Mouse (Mus musculus) ES-E14 (cell line): ENCODE data around the gene Col4a2. TPM values are rescaled to one million over a fixed set of nuclear protein-coding genes. Genes with fewer than 3 reads are reported as not detected.

Experiments
- DNase-seq: peaks from one replicate; pipeline ENCODE4 v3.0.0-alpha.2; 2013; ENCODE audit warnings: low read depth, low spot score
- H3K27ac ChIP-seq: 2 replicates; pipeline ENCODE4 v1.5.1; 2012; ENCODE audit warnings: low read depth, mild to moderate bottlenecking, low read length, moderate library complexity, mixed read lengths; ENCODE audit not compliant: poor library complexity, insufficient read depth, severe bottlenecking
- H3K36me3 ChIP-seq: 2 replicates; pipeline ENCODE4 v1.6.1; 2012; ENCODE audit warnings: mild to moderate bottlenecking, low read length, moderate library complexity, mixed read lengths; ENCODE audit not compliant: control insufficient read depth, poor library complexity, insufficient read depth, severe bottlenecking
- H3K4me1 ChIP-seq, 2 experiments: fragments of 150-350 bp in 1 of 2; sonication (generic) in 1 of 2; 2 replicates each; pipeline ENCODE4 v1.6.1; 2012; ENCODE audit warnings: low read length in 2 of 2, mild to moderate bottlenecking in 1 of 2, mixed read lengths in 1 of 2; ENCODE audit not compliant: control insufficient read depth in 2 of 2, insufficient read depth in 2 of 2, poor library complexity in 1 of 2
- H3K4me3 ChIP-seq, 2 experiments: fragments of 150-350 bp in 1 of 2; sonication (generic) in 1 of 2; 2 replicates each; pipeline ENCODE4 v1.5.1; 2012; ENCODE audit warnings: low read length in 2 of 2, low read depth in 1 of 2, mild to moderate bottlenecking in 1 of 2, mixed read lengths in 1 of 2; ENCODE audit not compliant: insufficient read depth in 1 of 2, poor library complexity in 1 of 2, severe bottlenecking in 1 of 2
- H3K9ac ChIP-seq: 2 replicates; pipeline ENCODE4 v1.6.1; 2012; ENCODE audit warnings: low read depth, mild to moderate bottlenecking, low read length, mixed read lengths; ENCODE audit not compliant: poor library complexity, insufficient read depth, severe bottlenecking
- H3K9me3 ChIP-seq: fragments of 150-350 bp; sonication (generic); 2 replicates; pipeline ENCODE4 v1.6.1; 2012; ENCODE audit warnings: low read depth, mild to moderate bottlenecking, low read length; ENCODE audit not compliant: control insufficient read depth, insufficient read depth
- CHD2 ChIP-seq: IDR thresholded peaks from 2 replicates; pipeline ENCODE4 v1.6.1; 2014; ENCODE audit warnings: mild to moderate bottlenecking, low read depth, low read length, inconsistent platforms
- HCFC1 ChIP-seq: IDR thresholded peaks from 2 replicates; pipeline ENCODE4 v1.6.1; 2012; ENCODE audit warnings: low read length, inconsistent platforms, borderline replicate concordance; ENCODE audit not compliant: insufficient read depth
- MAFK ChIP-seq: IDR thresholded peaks from 2 replicates; pipeline ENCODE4 v1.6.1; 2014; ENCODE audit warnings: mild to moderate bottlenecking, low read depth, low read length, inconsistent platforms; ENCODE audit not compliant: insufficient read depth
- ZC3H11A ChIP-seq: IDR thresholded peaks from 2 replicates; pipeline ENCODE4 v1.6.1; 2012; ENCODE audit warnings: low read depth, mild to moderate bottlenecking, inconsistent platforms, low read length, borderline replicate concordance
- ZNF384 ChIP-seq: IDR thresholded peaks from 2 replicates; pipeline ENCODE4 v1.6.1; 2012; ENCODE audit warnings: low read depth, low read length, inconsistent platforms
- in situ Hi-C, 2 experiments: fragments of 600-800 bp; cut with MboI; formaldehyde crosslinking; loops; one replicate each; pipeline ENCODE4 v1.15.1; 2025; ENCODE audit warnings: low sequenced_read_pairs in 2 of 2, inconsistent platforms in 1 of 2; ENCODE audit not compliant: unreplicated experiment in 2 of 2
- total RNA-seq: library from RNA; depleted of rRNA; stranded (reverse); fragments of 300-350 nt; gene quantifications from 2 replicates; pipeline ENCODE4 v1.2.3, GENCODE M21; 2012

The Col4a2 gene
- total RNA-seq, 1 experiment, result 102 TPM

GRCm38 (mm10) chr8:11268753-11269152, 43.9 kb upstream of the Col4a2 start:
- Histone ChIP-seq H3K4me1 (peaks cover 0 to 2% of the 10 kb centered on the region in 2 experiments; a peak in 1 of 4 replicates), H3K27ac (no peak overlapping the region), H3K9me3 (no peaks in the 10 kb centered on the region), H3K9ac (no peak overlapping the region), H3K36me3 (no peaks in the 10 kb centered on the region), H3K4me3 (no peak overlapping the region)
- TF ChIP-seq ZNF384 (no peak), ZC3H11A (no peak), CHD2 (no peak), MAFK (no peak), HCFC1 (no peak)
- DNase-seq, result no peak
- in situ Hi-C loops, result no loop called here

DNA sequence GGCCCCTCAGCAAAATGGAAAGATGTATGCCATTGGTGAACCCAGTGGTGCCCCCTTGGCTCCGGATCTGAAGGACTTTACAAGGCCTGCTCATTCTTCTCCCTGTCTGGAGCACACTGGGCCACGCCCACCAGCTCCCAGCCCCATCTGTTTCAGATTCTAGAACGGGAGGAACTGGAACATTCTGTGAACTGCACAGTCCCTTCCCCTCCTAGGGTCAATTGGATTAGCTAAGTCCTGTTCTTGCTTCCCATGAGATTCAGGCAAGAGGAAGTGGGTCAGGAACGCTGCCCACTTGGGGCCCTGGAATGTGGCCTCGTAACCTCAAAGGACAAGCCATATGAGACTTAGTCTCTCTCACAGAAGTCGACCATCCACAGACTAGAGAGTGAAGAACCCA, 41.8 kb upstream of the Col4a2 start:
- H3K36me3 ChIP-seq, result no peaks in the 10 kb centered on the region
- TF ChIP-seq ZC3H11A, result no peak
- TF ChIP-seq CHD2, result no peak
- no peak for TF ChIP-seq HCFC1
- no peak for TF ChIP-seq MAFK
- no peak for TF ChIP-seq ZNF384
- no peak overlapping the region for H3K27ac ChIP-seq
- H3K9ac ChIP-seq, result no peak overlapping the region
- H3K9me3 ChIP-seq, result no peaks in the 10 kb centered on the region
- no peak for DNase-seq
- H3K4me1 ChIP-seq, result peaks cover 0 to 2% of the 10 kb centered on the region in 2 experiments; a peak in 1 of 4 replicates
- no peak overlapping the region for H3K4me3 ChIP-seq
- in situ Hi-C loops, result no loop called here

DNA sequence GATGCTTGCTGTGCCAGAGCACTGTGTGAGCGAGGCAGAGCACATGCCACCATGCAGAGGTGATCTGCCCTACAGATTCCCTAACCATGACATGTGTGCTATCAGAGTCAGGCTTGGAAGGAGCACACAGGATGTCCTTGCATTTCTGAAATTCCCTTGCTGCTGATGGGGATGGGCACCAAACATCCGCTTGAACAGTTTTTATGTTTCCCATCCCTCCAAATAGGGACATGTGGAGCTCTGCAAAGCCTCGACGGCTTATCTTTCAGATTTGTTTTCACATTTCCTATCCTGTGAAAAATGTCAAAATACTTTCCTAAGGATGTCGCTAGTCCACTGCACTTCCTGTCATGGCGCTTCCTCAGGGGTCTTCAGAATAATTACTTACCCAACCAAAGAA, 40.4 kb upstream of the Col4a2 start:
- Histone ChIP-seq H3K27ac (no peak overlapping the region; the same call in 1 of the 2 replicates), H3K4me1 (no peaks in the 10 kb centered on the region), H3K9ac (no peak overlapping the region), H3K9me3 (no peaks in the 10 kb centered on the region), H3K36me3 (no peaks in the 10 kb centered on the region), H3K4me3 (no peak overlapping the region)
- DNase-seq, result no peak
- in situ Hi-C loops, result no loop called here
- no peak for TF ChIP-seq MAFK

- Histone ChIP-seq H3K9me3 (no peaks in the 10 kb centered on the region), H3K9ac (no peak overlapping the region), H3K4me3 (no peak overlapping the region), H3K27ac (no peak overlapping the region), H3K4me1 (no peaks in the 10 kb centered on the region), H3K36me3 (no peaks in the 10 kb centered on the region)
- in situ Hi-C loops, result no loop called here
- no peak for DNase-seq
- TF ChIP-seq HCFC1 (no peak), CHD2 (no peak), MAFK (no peak), ZNF384 (no peak), ZC3H11A (no peak)
Measured at GRCm38 (mm10) chr8:11273506-11274158, 39.0 kb upstream of the Col4a2 start.

GRCm38 (mm10) chr8:11274415-11274814, 38.2 kb upstream of the Col4a2 start:
- no peaks in the 10 kb centered on the region for H3K9me3 ChIP-seq
- no peak for DNase-seq
- H3K36me3 ChIP-seq, result no peaks in the 10 kb centered on the region
- in situ Hi-C loops, result no loop called here
- H3K27ac ChIP-seq, result no peak overlapping the region
- no peak overlapping the region for H3K9ac ChIP-seq
- no peaks in the 10 kb centered on the region for H3K4me1 ChIP-seq
- TF ChIP-seq MAFK, result no peak
- TF ChIP-seq HCFC1, result no peak
- TF ChIP-seq ZC3H11A, result no peak
- H3K4me3 ChIP-seq, result no peak overlapping the region
